Mouse (Mus musculus): ENCODE measurements around the gene 4930404N11Rik.

Gene 4930404N11Rik

GRCm38 (mm10) chr10:81365672-81366476 lies at the start of gene 4930404N11Rik:
Gene 4930404N11Rik, minus strand, starts transcription at chr10:81365816.
- DNase-seq = no peak

DNA sequence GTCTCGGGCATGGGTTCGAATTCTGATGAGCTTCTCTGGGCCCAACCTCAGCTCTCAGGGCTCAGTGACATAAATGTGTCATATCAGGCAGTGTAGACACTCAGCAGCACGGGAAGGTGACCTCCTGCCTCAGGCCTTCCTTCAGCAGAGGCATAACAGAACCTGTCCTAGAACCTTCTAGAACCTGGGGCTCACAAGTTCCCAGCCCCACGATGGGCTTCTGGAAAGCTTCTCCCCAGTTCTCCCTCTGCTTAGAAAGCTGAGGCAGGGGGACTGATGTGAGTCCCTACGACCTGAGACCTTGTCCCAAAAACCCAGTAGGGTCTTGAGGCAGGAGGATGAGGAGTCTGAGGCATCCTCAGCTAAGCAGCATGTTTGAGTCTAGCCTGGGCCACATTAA lies 49.5 kb upstream of the 4930404N11Rik start:
- DNase-seq = no peak

- DNase-seq = no peak
These were observed 49.1 kb upstream of the 4930404N11Rik start for GRCm38 (mm10) chr10:81414682-81415081.

GRCm38 (mm10) chr10:81413310-81414261 lies 48.0 kb upstream of the 4930404N11Rik start:
- no peak for DNase-seq

- DNase-seq = no peak
These were observed 47.1 kb upstream of the 4930404N11Rik start for GRCm38 (mm10) chr10:81412586-81413309.

DNA sequence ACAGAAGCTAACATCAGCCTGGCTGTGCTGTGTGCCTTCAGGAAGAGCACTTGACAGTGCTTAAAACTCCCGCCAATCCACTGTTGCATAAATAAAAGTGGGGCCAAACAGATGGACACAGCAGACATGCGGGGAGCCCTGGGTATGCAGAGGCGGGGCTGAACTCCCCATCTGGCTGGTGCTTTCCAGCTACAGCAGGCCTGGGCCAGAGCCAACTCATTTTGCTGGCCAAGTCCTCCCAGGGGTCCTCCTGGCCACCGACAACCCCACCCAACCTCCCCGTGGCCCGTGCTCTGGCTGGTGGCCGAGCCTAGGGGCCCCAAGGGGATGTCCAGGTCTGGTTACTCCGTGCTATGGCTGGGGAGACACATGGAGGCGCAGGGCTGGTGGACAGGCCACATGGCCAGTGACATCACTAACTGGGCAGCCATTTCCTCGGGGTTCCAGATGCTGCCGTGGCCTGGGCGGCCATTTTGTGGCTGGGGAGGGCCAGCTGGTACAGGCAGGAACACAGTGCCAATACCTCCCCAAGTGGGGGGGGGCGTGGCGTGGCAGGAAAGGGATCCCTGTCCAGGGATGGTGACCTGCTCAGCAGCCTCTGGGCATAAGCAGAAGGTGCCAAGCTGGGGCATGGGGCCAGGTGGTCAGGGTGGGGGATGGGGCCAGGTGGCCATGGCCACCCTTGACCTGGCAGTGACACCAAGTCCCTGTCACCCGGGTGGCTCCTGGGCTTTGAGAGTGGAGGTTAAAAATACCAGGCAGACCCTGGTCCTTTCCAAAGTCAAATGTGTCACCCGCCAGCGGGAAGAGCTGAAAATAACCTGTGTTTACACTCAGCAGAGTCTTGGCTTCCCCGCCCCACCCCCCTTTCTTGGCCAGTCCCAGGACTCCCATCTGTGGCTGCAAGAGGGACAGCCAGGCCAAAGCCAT lies 46.1 kb upstream of the 4930404N11Rik start:
- DNase-seq = no peak

DNA sequence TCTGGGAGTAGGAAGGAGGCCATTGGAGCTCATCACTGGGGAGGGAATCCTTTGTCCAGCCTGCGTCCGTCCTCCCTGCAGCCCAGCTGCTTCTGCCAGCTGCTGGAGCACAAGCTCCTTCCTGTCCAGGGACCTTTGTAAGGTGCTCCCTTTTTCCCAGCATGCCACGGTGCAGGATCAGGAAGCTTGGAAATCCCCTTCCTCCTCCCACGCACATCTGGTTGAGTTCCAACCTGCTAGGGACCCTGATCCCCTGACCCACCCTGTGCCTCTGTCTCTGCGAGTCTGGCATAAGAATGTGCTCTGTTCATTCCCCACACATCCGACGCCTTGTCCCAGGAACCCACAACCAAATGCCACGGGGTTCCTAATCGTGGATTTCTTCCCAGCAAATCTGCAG lies 45.4 kb upstream of the 4930404N11Rik start:
- DNase-seq = no peak

DNA sequence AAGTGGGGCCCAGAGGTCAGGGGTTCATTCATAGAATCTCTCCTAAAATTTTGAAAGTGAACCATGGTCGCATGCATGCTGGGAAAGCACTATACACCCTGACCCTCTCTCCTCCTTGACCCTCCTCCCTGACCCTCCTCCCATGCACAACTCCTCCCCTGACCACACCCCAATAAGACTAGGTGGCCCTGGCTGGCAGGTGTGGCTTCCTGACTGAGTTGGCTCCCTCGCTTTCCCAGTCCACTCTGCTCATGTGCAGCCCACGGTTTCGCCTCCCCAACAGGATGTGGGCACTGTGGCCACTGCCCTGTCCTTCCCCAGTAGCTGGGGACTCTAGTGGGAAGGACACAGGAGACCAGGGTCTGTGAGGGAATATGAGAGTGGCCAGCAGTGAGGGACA lies 44.7 kb upstream of the 4930404N11Rik start:
- no peak for DNase-seq

GRCm38 (mm10) chr10:81409330-81409729 lies 43.7 kb upstream of the 4930404N11Rik start:
- no peak for DNase-seq

GRCm38 (mm10) chr10:81408871-81409291 lies 43.3 kb upstream of the 4930404N11Rik start:
- DNase-seq = peak; percentile 79

GRCm38 (mm10) chr10:81408424-81408729 lies 42.8 kb upstream of the 4930404N11Rik start:
- no peak for DNase-seq

DNA sequence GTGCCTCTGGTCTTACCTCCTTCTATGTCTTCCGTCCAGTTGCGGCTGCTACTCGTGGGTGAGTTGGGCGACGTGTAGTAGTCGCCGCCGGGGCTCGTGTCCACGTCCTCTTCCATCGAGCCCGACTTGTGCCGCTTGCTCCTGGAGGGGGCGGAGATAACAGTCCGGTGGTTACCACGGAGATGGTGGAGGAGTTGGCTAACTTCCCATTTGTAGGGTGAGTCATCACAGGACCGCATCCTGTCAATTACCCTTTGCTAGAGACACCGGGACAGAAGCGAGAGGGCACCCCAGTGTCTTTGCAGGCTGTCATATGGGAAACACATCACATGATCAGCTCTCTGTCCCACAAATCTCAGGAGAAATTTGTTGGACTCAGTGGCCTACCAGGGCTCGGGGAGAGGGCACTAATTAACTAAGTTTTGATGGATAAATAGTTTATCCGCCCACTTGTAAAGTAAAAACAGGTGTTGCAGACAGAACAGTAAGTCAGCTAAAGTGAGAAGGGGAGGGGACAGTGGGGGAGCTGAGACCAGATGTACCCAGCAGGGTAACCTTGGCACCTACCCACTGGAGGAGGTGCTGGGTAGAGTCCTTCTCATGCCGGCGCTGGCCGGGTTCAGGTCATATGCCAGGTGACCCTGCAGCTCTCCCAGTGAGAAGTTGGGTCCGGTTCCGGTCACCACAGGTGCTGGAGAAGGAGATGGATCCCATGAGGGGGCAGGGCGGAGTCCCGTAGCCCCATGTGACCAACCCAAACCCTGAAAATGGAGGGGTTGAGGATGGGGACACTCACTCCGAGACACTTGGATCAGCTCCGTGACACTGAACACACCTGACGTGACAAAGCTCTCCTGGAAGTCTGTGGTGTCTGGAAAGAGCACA lies 42.2 kb upstream of the 4930404N11Rik start:
- DNase-seq = peak; percentile 48

GRCm38 (mm10) chr10:81406504-81407440 lies 41.2 kb upstream of the 4930404N11Rik start:
- no peak for DNase-seq

DNA sequence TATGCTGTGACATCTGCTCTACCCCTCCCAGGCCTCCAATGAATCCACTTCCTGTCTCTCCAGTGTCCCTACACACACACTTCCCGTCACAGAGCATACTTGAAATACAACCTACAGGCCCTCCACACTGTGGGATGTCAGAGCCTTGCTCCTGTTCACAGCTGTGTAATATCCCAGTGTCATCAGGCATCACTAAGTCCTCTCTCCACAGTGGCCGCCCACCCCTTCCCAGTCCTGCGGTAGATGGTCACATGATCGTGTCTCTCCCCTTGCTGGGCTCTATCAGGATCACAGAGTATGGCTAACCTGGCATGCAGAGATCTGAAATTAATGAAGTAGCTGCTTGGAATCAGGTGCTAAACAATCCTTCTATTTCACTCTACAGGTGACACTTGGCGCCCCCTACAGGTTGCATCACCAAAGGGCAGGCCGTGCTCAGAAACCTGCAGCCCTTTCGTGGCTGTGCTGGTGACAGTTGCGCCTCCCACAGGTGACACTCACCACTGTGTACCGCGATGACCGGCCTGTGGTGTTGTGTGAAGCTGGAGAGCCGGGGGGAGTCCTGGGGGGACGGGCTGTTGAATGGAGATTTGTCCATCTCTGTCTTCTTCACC lies 40.1 kb upstream of the 4930404N11Rik start:
- DNase-seq = peak; percentile 79

DNA sequence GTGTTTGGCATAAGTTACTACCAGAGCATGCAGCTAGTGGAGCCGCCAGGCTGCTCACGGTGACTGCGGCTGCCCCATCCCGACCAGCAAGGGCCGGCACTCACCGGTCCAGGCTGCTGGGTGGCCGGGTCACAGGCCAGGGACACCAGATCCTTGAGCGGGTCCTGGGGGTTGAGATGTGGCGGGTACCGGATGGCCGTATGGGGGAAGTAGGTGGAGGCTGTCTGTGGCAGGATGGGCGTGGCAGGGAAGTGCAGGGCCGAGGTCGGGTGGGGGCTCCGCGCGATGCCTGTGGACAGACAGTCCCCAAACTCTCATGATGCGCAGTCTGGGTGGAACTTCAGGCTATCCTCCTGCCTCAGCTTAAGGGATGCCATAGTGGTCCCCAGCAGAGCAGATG lies 39.1 kb upstream of the 4930404N11Rik start:
- DNase-seq = no peak

DNA sequence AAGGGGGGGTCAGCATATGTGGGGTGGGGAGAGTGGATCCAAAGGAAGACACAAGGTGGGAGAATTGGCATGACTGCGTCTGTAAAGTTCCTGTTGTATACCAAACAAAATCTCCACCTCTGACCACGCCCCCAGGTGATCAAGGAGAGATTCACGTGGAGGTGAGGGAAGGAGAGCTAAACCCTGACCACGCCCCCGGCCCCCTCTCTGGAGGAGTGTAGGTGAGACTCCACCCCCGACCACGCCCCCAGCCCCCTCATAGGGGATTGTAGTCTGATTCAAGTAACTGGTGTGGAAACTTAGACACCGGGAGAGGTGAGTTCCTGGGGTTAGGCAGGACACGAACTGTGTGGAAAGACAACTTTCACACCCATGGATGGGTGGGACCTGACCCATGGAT lies 38.5 kb upstream of the 4930404N11Rik start:
- DNase-seq = no peak

DNA sequence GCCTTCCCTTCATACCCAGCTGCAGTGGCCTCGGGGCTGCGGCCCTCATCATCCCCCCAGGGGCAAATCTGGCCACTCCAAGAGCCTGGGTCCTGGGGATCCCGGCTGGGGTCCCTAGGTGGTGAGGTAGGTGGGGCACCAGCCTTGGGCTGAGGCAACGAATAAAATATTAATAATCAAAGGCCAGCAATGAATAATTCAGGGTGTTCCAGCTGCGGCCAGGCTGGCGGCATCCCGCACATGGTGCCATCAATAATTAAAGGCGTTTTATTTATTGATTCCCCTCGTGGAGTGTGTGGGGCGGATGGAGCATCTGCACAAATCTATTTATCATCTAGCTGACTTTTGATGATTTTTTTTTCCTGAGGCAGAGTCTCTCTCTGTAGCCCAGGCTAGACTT lies 37.9 kb upstream of the 4930404N11Rik start:
- DNase-seq = no peak

DNA sequence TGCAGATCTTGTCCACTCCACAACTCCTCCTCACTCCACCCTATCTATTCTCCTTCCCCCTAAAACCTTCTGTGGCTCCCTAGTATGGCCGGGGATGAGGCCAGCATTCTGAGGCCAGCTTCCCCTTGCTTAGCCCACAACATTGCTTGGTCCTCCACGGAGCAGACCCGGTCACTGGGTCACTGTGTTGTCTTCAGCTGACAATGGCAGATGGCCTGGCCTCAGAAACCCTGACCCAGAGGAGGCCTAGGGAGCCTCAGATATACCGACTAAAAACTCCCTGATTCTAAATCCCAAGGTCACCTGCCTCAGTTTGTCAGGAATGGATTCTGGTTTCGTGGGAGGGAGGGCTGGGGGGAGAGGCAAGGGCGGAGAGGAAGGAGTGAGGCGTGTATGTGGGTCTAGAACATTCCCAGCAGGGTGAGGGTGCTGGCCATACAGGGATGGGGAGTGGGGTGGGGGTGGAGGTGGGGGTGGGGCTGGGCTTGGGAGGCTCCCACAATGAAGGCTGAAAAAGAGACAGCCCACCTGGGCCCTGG lies 36.7 kb upstream of the 4930404N11Rik start:
- DNase-seq = no peak

All from thymus, postnatal 14 days (tissue).